Mouse (Mus musculus) layer of hippocampus, postnatal 25 days (tissue): Measurements from ENCODE around the gene Pam16. TPM values are rescaled to one million over a fixed set of nuclear protein-coding genes. Genes with fewer than 3 reads are reported as not detected.
A peak's percentile ranks its signal among the peaks of the same experiment; 100 is the strongest.

Source experiments
- DNase-seq, 2 experiments: peaks; one replicate each; pipeline ENCODE4 v3.0.0; 2022; ENCODE audit warnings: mixed read lengths in 2 of 2, low spot score in 1 of 2; ENCODE audit errors: extremely low spot score in 1 of 2
- total RNA-seq, 2 experiments: library from RNA; stranded (reverse); gene quantifications; 2 replicates each; pipeline ENCODE4 v1.2.3; 2021

Pam16 gene
- total RNA-seq = 10 to 100 TPM; 76.3 to 82.6 TPM

GRCm38 (mm10) chr16:4624481-4625110 is at the start of gene Pam16:
Gene Pam16 (minus strand): TSS chr16:4624988.
- DNase-seq = peak; percentile 81 to 92

DNA sequence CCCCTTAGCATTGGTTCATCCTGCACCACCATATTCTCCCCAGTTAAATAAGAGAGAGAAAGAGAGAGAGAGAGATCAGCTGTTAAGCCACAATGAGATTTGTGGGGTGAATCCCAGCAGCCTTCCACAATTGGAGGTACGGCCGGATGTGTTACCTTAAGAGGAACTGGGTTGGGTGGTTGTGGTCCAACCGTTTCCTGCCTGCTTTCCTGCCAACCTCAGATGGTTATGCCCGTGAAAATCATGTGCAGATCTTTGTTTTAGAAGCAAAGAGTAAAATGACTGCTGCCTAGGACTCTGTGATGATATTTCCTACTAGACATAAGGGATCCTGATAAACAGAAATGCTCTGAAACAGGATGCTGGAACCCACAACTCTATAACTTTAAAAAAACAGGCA is 49.3 kb upstream of the Pam16 start:
- DNase-seq = no peak

- no peak for DNase-seq
Observed at GRCm38 (mm10) chr16:4670317-4670716, 45.5 kb upstream of the Pam16 start.

GRCm38 (mm10) chr16:4667190-4667808 is 42.5 kb upstream of the Pam16 start:
- DNase-seq = peak; percentile 79 to 97

- DNase-seq = no peak
Observed at GRCm38 (mm10) chr16:4665726-4666125, 40.9 kb upstream of the Pam16 start.

- no peak for DNase-seq
Observed at GRCm38 (mm10) chr16:4663806-4664205, 39.0 kb upstream of the Pam16 start.

- no peak for DNase-seq
Observed at GRCm38 (mm10) chr16:4661605-4662004, 36.8 kb upstream of the Pam16 start.

GRCm38 (mm10) chr16:4659326-4659725 is 34.5 kb upstream of the Pam16 start:
- no peak for DNase-seq

GRCm38 (mm10) chr16:4658781-4659245 is 34.0 kb upstream of the Pam16 start:
- DNase-seq = no peak

- no peak for DNase-seq
Observed at GRCm38 (mm10) chr16:4656571-4657081, 31.8 kb upstream of the Pam16 start.

GRCm38 (mm10) chr16:4655764-4656570 is 31.2 kb upstream of the Pam16 start:
- no peak for DNase-seq

GRCm38 (mm10) chr16:4655251-4655734 is 30.5 kb upstream of the Pam16 start:
- peak in 1 of 2 experiments; percentile 29 for DNase-seq

DNA sequence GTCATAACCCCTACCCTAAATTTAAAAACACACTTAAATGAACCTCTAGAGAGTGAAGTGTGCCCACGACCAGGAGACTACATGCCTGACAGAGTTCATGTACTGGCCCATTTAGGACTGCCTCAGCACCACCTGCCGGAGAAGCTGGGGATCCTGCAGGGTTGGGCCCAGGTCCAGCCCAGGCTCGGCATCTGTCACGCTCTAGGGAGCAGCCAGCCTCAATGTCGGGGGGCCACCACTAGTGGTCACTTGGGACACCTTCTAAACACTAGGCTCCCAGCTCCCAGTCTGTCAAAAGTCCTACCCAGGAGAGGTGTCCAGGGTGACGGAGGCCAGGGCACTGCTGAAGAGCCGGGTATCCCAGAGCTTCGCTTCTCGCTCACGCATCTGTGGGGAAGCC is 29.9 kb upstream of the Pam16 start:
- DNase-seq = no peak

- DNase-seq = no peak
Observed at GRCm38 (mm10) chr16:4652707-4653416, 28.1 kb upstream of the Pam16 start.

GRCm38 (mm10) chr16:4651624-4652023 is 26.8 kb upstream of the Pam16 start:
- DNase-seq = no peak

- DNase-seq = no peak
Observed at GRCm38 (mm10) chr16:4651081-4651480, 26.3 kb upstream of the Pam16 start.

DNA sequence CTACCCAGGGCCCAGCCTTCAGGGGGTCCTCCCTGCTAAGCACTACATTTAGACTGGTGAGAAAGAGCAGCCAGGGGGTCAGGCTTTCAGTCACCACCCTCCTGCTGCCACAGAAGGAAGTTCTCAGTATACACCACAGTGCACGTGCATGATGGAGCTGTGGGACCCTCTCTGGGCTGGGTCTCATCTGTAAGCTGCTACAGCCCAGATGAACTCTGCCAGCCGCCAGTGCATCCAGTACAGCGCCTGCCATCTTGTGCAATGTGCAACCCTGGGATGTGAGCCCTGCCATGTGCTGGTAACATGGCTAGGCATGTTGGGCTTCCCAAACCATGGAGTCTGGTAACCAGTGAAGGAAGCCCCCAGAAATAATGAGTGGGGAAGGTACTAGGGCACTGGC is 25.4 kb upstream of the Pam16 start:
- DNase-seq = no peak

GRCm38 (mm10) chr16:4649692-4650091 is 24.9 kb upstream of the Pam16 start:
- DNase-seq = no peak

DNA sequence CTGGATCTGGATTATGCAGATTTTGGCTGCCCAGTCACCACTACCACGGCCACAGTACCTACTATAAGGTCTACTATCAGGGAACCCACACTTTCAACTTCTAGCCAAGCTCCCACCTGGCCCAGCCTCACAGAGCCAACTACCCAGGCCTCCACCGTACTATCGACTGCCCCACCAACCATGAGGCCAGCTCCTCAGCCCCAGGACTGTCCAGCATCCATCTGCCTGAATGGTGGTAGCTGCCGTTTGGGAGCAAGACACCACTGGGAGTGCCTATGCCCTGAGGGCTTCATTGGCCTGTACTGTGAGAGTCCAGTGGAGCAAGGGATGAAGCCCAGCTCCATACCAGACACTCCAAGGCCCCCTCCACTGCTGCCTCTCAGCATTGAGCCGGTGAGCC is 24.4 kb upstream of the Pam16 start:
- DNase-seq = no peak

GRCm38 (mm10) chr16:4648416-4649023 is 23.7 kb upstream of the Pam16 start:
- no peak for DNase-seq
